Mouse (Mus musculus): ENCODE data around the gene Trpm3.

- TF ChIP-seq CTCF (IDR thresholded peaks at IDR 0.05; ENCODE audit: control insufficient read depth, insufficient read depth, insufficient replicate concordance, low read depth, low read length) = no peak
- no peak for TF ChIP-seq POLR2A (IDR thresholded peaks at IDR 0.05; ENCODE audit: control insufficient read depth, low read depth, low read length)
These were observed 443.4 kb downstream of the Trpm3 start for GRCm38 (mm10) chr19:22582120-22582745.
